Mouse (Mus musculus): ENCODE data around the gene Apip. TPM values are rescaled to one million over a fixed set of nuclear protein-coding genes. Genes with fewer than 3 reads are reported as not detected.

Apip gene
- polyA plus RNA-seq, 1 experiment: 2.6 TPM

GRCm38 (mm10) chr2:103129676-103130075 lies 56.2 kb downstream of the Apip start:
- no peaks in the 10 kb centered on the region for H3K4me1 ChIP-seq (ENCODE audit: control insufficient read depth, insufficient read depth, insufficient read length, low read length)
- H3K27me3 ChIP-seq (ENCODE audit: control insufficient read depth, insufficient read depth, low read length): no peaks in the 10 kb centered on the region
- H3K27ac ChIP-seq (ENCODE audit: insufficient read depth, low read depth, low read length): no peak overlapping the region
- TF ChIP-seq CTCF (IDR thresholded peaks at IDR 0.05; ENCODE audit: extremely low read depth, insufficient read length, insufficient replicate concordance, low read depth, low read length) (no peak), POLR2A (IDR thresholded peaks at IDR 0.05; ENCODE audit: low read depth, low read length) (no peak)
- H3K4me3 ChIP-seq (ENCODE audit: low read depth, low read length): no peak overlapping the region
- H3K36me3 ChIP-seq (ENCODE audit: control insufficient read depth, insufficient read depth, low read length): no peaks in the 10 kb centered on the region
- WGBS: 80% methylated on average over 2 of the region's 2 CpGs

GRCm38 (mm10) chr2:103131145-103131544 lies 57.7 kb downstream of the Apip start:
- Histone ChIP-seq H3K4me1 (ENCODE audit: control insufficient read depth, insufficient read depth, insufficient read length, low read length) (no peaks in the 10 kb centered on the region), H3K27me3 (ENCODE audit: control insufficient read depth, insufficient read depth, low read length) (no peaks in the 10 kb centered on the region), H3K27ac (ENCODE audit: insufficient read depth, low read depth, low read length) (no peak overlapping the region), H3K4me3 (ENCODE audit: low read depth, low read length) (no peak overlapping the region), H3K36me3 (ENCODE audit: control insufficient read depth, insufficient read depth, low read length) (no peaks in the 10 kb centered on the region)
- TF ChIP-seq CTCF (IDR thresholded peaks at IDR 0.05; ENCODE audit: extremely low read depth, insufficient read length, insufficient replicate concordance, low read depth, low read length): no peak
- no peak for TF ChIP-seq POLR2A (IDR thresholded peaks at IDR 0.05; ENCODE audit: low read depth, low read length)
- WGBS: 24% methylated on average over 4 of the region's 4 CpGs

- no peak for TF ChIP-seq CTCF (IDR thresholded peaks at IDR 0.05; ENCODE audit: extremely low read depth, insufficient read length, insufficient replicate concordance, low read depth, low read length)
- no peak for TF ChIP-seq POLR2A (IDR thresholded peaks at IDR 0.05; ENCODE audit: low read depth, low read length)
- no peaks in the 10 kb centered on the region for H3K4me1 ChIP-seq (ENCODE audit: control insufficient read depth, insufficient read depth, insufficient read length, low read length)
- no peaks in the 10 kb centered on the region for H3K27me3 ChIP-seq (ENCODE audit: control insufficient read depth, insufficient read depth, low read length)
- 14% methylated on average over 8 of the region's 8 CpGs for WGBS
- H3K4me3 ChIP-seq (ENCODE audit: low read depth, low read length): no peak overlapping the region
- no peak overlapping the region for H3K27ac ChIP-seq (ENCODE audit: insufficient read depth, low read depth, low read length)
- no peaks in the 10 kb centered on the region for H3K36me3 ChIP-seq (ENCODE audit: control insufficient read depth, insufficient read depth, low read length)
Measured at GRCm38 (mm10) chr2:103138529-103139265, 65.2 kb downstream of the Apip start.

Other genes with a start within 250 kb of the Apip start
- 8.9 and 10.8 TPM in 2 replicates for gene Cd44, start 172.0 kb upstream of the Apip start, polyA plus RNA-seq (2012; rRNA removed)
- 4.8 and 4.9 TPM in 2 replicates for gene Pdhx, start 162 bp upstream of the Apip start, polyA plus RNA-seq (2012; rRNA removed)
- gene Ehf, start 229.6 kb downstream of the Apip start, polyA plus RNA-seq (2012; rRNA removed): 24.8 and 34.2 TPM in 2 replicates

Data from small intestine, adult 2 months (tissue).